Mouse (Mus musculus): ENCODE results near the gene Bcar3. TPM values are rescaled to one million over a fixed set of nuclear protein-coding genes. Genes with fewer than 3 reads are reported as not detected.

Bcar3 gene
- total and polyA plus RNA-seq, 3 experiments: 47.4 to 61.2 (median 52.0) TPM

DNA sequence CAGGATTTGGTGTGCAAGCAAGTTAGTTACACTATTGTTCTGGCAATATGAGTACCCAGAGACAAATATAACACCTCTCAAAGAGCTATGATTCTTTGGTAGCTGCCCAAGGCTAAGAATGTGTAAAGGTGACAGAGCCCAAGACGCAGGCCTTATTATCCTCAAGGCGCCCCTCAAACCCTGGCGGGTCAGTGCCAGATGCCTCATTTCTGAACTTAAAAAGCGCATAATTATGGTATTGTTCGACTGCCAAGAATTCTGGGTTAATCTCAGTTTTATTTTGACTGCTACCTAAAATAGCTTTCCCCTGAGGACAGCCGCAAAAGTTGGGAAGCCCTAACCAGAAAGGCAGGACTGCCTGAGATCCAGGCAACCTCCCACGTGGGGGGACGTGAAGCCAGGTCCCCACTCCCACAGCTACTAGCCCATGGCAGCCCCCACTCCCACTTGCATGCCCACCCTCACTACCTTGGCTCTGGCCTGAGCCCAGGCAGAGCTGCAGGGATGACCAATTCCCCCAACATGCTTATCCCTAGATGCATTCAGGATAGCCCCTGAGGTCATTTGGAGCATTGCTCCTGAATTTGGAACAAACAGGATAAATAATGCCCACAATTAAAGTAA is 83.0 kb downstream of the Bcar3 start:
- Histone ChIP-seq H3K4me2 (ENCODE audit: insufficient read depth, low read depth, poor library complexity, severe bottlenecking) (no peak overlapping the region; the same call in 1 of the 2 replicates), H3K79me2 (replicated peaks; ENCODE audit: control insufficient read depth, extremely low read depth, insufficient read depth, poor library complexity, severe bottlenecking) (no peaks in the 10 kb centered on the region), H3K9ac (ENCODE audit: insufficient read depth, low read depth) (no peak overlapping the region), H3K36me3 (replicated peaks in 1 of 2; ENCODE audit: control insufficient read depth in 1 of 2, insufficient read depth in 1 of 2, low read length in 1 of 2) (peaks cover 2 to 3% of the 10 kb centered on the region in 2 experiments), H3K9me3 (replicated peaks; ENCODE audit: low read length) (no peaks in the 10 kb centered on the region), H3K4me3 (replicated peaks in 1 of 3; ENCODE audit: low read depth in 2 of 3, low read length in 2 of 3, poor library complexity in 1 of 3) (peak overlapping the region in 1 of 3 experiments; percentile 40), H3K27me3 (replicated peaks) (no peaks in the 10 kb centered on the region), H3K27ac (ENCODE audit: insufficient read depth, low read depth) (no peak overlapping the region), H3K4me1 (ENCODE audit: control insufficient read depth in 1 of 2, insufficient read depth in 2 of 2) (peaks cover 44 to 76% of the 10 kb centered on the region in 2 experiments)
- no peak for DNase-seq (ENCODE audit: extremely low read depth)
- no peak for TF ChIP-seq IRF4 (IDR thresholded peaks at IDR 0.05; ENCODE audit: low read depth, low read length)
- TF ChIP-seq ETS1 (conservative IDR thresholded peaks at IDR 0.05; ENCODE audit: low read depth, low read length): no peak
- no peak for TF ChIP-seq UBTF (IDR thresholded peaks at IDR 0.05; ENCODE audit: low read depth, low read length)
- no peak for TF ChIP-seq ZC3H11A (IDR thresholded peaks at IDR 0.05; ENCODE audit: low read depth, low read length)
- TF ChIP-seq SIN3A (IDR thresholded peaks at IDR 0.05; ENCODE audit: low read length): no peak
- TF ChIP-seq CTCF (conservative IDR thresholded peaks at IDR 0.05 in 1 of 2, IDR thresholded peaks at IDR 0.05 in 1 of 2; ENCODE audit: low read depth in 2 of 2, low read length in 2 of 2): no peak
- TF ChIP-seq NRF1 (IDR thresholded peaks at IDR 0.05; ENCODE audit: low read depth, low read length): no peak
- TF ChIP-seq MEF2A (IDR thresholded peaks at IDR 0.05; ENCODE audit: borderline replicate concordance, low read depth, low read length): no peak
- TF ChIP-seq KAT2A (IDR thresholded peaks at IDR 0.05; ENCODE audit: insufficient replicate concordance, low read length): no peak
- TF ChIP-seq USF2 (conservative IDR thresholded peaks at IDR 0.05; ENCODE audit: low read depth, low read length): no peak
- no peak for TF ChIP-seq BHLHE40 (IDR thresholded peaks at IDR 0.05; ENCODE audit: low read depth, low read length)
- TF ChIP-seq JUND (conservative IDR thresholded peaks at IDR 0.05; ENCODE audit: low read depth, low read length): no peak
- TF ChIP-seq POLR2AphosphoS2 (IDR thresholded peaks at IDR 0.05; ENCODE audit: low read depth, low read length): no peak
- no peak for TF ChIP-seq RAD21 (IDR thresholded peaks at IDR 0.05; ENCODE audit: low read depth, low read length)
- TF ChIP-seq EP300 (IDR thresholded peaks at IDR 0.05; ENCODE audit: low read length): no peak
- TF ChIP-seq JUN (IDR thresholded peaks at IDR 0.05; ENCODE audit: insufficient read depth, low read depth, low read length): no peak
- no peak for TF ChIP-seq USF1 (IDR thresholded peaks at IDR 0.05; ENCODE audit: low read depth, low read length)
- no peak for TF ChIP-seq MXI1 (IDR thresholded peaks at IDR 0.05; ENCODE audit: low read depth, low read length)
- no peak for TF ChIP-seq E2F4 (IDR thresholded peaks at IDR 0.05; ENCODE audit: insufficient replicate concordance, low read depth, low read length)
- dilution Hi-C loops (cut with MboI; ENCODE audit: extremely low pct_ligation_motif_present, extremely low pct_unique_long_range_greater_than_20kb, low sequenced_read_pairs) (no loop called here), in situ Hi-C loops (cut with MboI; ENCODE audit: low pct_ligation_motif_present, low pct_unique_long_range_greater_than_20kb, low sequenced_read_pairs) (no loop called here)

GRCm38 (mm10) chr3:122378634-122379033 is 84.7 kb downstream of the Bcar3 start:
- Histone ChIP-seq H3K9me3 (replicated peaks; ENCODE audit: low read length) (no peaks in the 10 kb centered on the region), H3K27ac (ENCODE audit: insufficient read depth, low read depth) (no peak overlapping the region), H3K79me2 (replicated peaks; ENCODE audit: control insufficient read depth, extremely low read depth, insufficient read depth, poor library complexity, severe bottlenecking) (no peaks in the 10 kb centered on the region), H3K27me3 (replicated peaks) (no peaks in the 10 kb centered on the region), H3K4me1 (ENCODE audit: control insufficient read depth in 1 of 2, insufficient read depth in 2 of 2) (peaks cover 31 to 59% of the 10 kb centered on the region in 2 experiments), H3K4me2 (ENCODE audit: insufficient read depth, low read depth, poor library complexity, severe bottlenecking) (no peak overlapping the region), H3K36me3 (replicated peaks in 1 of 2; ENCODE audit: control insufficient read depth in 1 of 2, insufficient read depth in 1 of 2, low read length in 1 of 2) (peaks cover 2 to 3% of the 10 kb centered on the region in 2 experiments), H3K9ac (ENCODE audit: insufficient read depth, low read depth) (no peak overlapping the region), H3K4me3 (replicated peaks in 1 of 3; ENCODE audit: low read depth in 2 of 3, low read length in 2 of 3, poor library complexity in 1 of 3) (no peak overlapping the region)
- no peak for DNase-seq (ENCODE audit: extremely low read depth)
- dilution Hi-C loops (cut with MboI; ENCODE audit: extremely low pct_ligation_motif_present, extremely low pct_unique_long_range_greater_than_20kb, low sequenced_read_pairs) (no loop called here), in situ Hi-C loops (cut with MboI; ENCODE audit: low pct_ligation_motif_present, low pct_unique_long_range_greater_than_20kb, low sequenced_read_pairs) (no loop called here)
- no peak for TF ChIP-seq ZNF384 (IDR thresholded peaks at IDR 0.05; ENCODE audit: low read depth, low read length)
- no peak for TF ChIP-seq JUN (IDR thresholded peaks at IDR 0.05; ENCODE audit: insufficient read depth, low read depth, low read length)
- TF ChIP-seq RCOR1 (conservative IDR thresholded peaks at IDR 0.05; ENCODE audit: low read depth, low read length): no peak
- no peak for TF ChIP-seq TCF12 (IDR thresholded peaks at IDR 0.05; ENCODE audit: low read depth, low read length)
- TF ChIP-seq POLR2A (IDR thresholded peaks at IDR 0.05; ENCODE audit: low read depth, low read length): no peak
- no peak for TF ChIP-seq SIN3A (IDR thresholded peaks at IDR 0.05; ENCODE audit: low read length)
- TF ChIP-seq MAFK (IDR thresholded peaks at IDR 0.05; ENCODE audit: insufficient replicate concordance, low read length): no peak
